Mouse (Mus musculus): Measurements from ENCODE around the gene AL732309.1. TPM values are rescaled to one million over a fixed set of nuclear protein-coding genes. Genes with fewer than 3 reads are reported as not detected.

The AL732309.1 gene
- polyA plus RNA-seq, 1 experiment, result 12.5 TPM

DNA sequence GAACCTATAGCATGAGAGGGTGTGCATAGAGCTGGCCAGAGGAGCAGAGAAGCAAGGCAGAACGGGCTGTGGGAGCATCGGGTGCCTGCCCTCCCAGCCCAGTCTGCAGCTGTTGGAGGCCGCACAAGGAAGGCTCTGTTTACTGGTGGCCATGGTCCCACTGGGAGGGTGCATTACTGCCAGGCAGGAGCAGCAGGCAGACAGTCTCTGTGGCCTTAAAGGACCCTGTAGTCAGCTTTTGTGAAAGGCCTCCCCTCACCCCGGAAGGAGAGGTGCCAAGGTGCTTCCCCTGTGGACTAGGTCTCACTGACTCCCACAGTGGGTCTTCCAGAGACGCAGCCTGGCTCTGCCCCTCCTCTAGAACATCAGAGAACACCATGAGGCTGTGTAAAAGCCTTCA lies 19.8 kb downstream of the AL732309.1 start:
- TF ChIP-seq POLR2A (IDR thresholded peaks at IDR 0.05; ENCODE audit: borderline replicate concordance, insufficient read depth, low read length), result no peak
- no peak for TF ChIP-seq CTCF (IDR thresholded peaks at IDR 0.05; ENCODE audit: borderline replicate concordance, insufficient read depth, low read depth, low read length)
- Histone ChIP-seq H3K4me1 (ENCODE audit: control insufficient read depth, insufficient read depth, low read length) (peaks cover 4% of the 10 kb centered on the region; the same call in 1 of the 2 replicates), H3K4me3 (replicated peaks; ENCODE audit: insufficient read depth, low read depth, low read length) (no peak overlapping the region), H3K27ac (ENCODE audit: insufficient read depth, low read length) (0 out of 2 replicates have a peak overlapping the region, but pooled peaks have one; percentile 43), H3K27me3 (ENCODE audit: control insufficient read depth, insufficient read depth, low read length) (no peaks in the 10 kb centered on the region)
- DNase-seq, result peak; percentile 42 to 58
- 31% methylated on average over 5 of the region's 5 CpGs for WGBS

DNA sequence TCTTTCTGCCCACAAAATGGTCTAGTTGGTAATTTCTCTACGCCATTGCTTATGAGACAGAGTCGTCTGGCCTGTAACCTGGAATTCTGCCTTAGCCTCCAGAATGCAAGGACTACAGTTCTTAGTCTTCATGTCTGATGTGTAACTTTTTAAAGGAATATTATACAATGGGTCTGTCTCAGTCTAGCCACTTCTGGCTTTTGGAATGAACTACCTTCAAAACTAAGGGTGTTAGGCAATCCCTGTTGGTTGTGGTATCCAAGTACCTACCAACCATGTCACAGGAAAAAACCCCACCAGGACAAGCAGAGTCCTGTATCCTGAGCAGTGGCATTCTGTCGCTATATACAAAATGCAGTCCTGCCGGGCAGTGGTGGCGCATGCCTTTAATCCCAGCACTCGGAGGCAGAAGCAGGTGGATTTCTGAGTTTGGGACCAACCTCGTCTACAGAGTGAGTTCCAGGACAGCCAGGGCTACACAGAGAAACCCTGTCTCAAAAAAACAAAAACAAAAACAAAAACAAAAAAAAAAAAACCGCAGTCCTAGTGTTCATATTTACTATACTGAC lies 20.8 kb downstream of the AL732309.1 start:
- TF ChIP-seq CTCF (IDR thresholded peaks at IDR 0.05; ENCODE audit: borderline replicate concordance, insufficient read depth, low read depth, low read length), result no peak
- TF ChIP-seq POLR2A (IDR thresholded peaks at IDR 0.05; ENCODE audit: borderline replicate concordance, insufficient read depth, low read length), result no peak
- DNase-seq, result no peak
- WGBS, result 54% methylated on average over 8 of the region's 8 CpGs
- Histone ChIP-seq H3K27me3 (ENCODE audit: control insufficient read depth, insufficient read depth, low read length) (no peaks in the 10 kb centered on the region), H3K4me3 (replicated peaks; ENCODE audit: insufficient read depth, low read depth, low read length) (no peak overlapping the region), H3K27ac (ENCODE audit: insufficient read depth, low read length) (peak overlapping the region; percentile 78; the same call in 1 of the 2 replicates), H3K4me1 (ENCODE audit: control insufficient read depth, insufficient read depth, low read length) (peaks cover 4% of the 10 kb centered on the region; the same call in 1 of the 2 replicates)

DNA sequence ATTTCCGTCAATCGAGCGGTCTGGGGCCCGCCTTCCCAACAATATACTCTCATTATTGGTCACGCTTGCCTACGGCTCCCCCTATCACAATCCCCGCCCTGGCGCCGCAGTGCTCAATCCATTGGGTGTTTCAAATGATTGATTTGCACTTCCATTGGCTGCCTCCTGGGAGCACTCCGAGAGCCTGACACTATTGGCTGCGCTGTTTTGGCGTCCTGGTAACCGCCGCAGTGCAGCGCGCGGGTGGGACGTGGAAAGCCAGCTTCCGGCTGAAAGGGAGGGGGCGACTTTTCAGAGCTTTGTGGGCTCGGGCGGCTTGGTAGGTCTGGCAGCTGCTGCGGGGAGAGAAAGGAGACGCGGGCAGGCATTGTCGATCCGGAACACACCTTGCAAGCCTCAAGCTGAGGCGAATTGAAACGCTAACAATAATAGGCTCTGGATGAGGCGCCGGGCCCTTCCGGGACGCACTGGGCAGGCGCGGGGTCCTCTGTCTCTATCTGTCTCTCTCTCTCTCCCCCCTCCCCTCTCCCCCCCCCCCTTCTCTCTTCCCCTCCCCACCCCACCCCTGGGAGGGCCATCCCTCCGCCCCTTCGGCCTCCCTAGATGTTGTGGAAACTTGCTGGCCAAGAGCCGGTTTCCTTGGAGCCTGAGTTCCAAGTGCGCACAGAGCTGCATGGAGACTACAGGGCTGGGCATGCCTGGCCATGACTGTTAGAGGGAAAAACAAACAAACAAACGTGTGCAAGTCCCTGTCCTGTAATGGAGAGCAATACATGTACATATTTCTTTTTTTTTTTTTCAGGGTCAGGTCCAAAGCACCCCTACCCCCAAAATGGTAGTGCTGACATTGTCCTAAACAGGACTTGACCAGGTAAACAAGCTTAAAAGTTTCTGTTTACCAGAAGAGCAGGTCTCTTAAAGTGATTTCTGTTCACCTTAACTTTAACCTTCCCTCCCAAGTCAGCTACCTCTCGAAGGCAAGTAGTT lies 21.6 kb downstream of the AL732309.1 start:
- Histone ChIP-seq H3K4me3 (replicated peaks; ENCODE audit: insufficient read depth, low read depth, low read length) (peak overlapping the region; percentile 84), H3K27me3 (ENCODE audit: control insufficient read depth, insufficient read depth, low read length) (no peaks in the 10 kb centered on the region), H3K27ac (ENCODE audit: insufficient read depth, low read length) (peak overlapping the region; percentile 91), H3K4me1 (ENCODE audit: control insufficient read depth, insufficient read depth, low read length) (peaks cover 4% of the 10 kb centered on the region; the same call in 1 of the 2 replicates)
- DNase-seq, result peak; percentile 98 to 100
- 2% methylated on average over 41 of the region's 41 CpGs for WGBS
- TF ChIP-seq CTCF (IDR thresholded peaks at IDR 0.05; ENCODE audit: borderline replicate concordance, insufficient read depth, low read depth, low read length), result no peak
- peak; percentile 60; the same call in 1 of the 2 replicates for TF ChIP-seq POLR2A (IDR thresholded peaks at IDR 0.05; ENCODE audit: borderline replicate concordance, insufficient read depth, low read length)

DNA sequence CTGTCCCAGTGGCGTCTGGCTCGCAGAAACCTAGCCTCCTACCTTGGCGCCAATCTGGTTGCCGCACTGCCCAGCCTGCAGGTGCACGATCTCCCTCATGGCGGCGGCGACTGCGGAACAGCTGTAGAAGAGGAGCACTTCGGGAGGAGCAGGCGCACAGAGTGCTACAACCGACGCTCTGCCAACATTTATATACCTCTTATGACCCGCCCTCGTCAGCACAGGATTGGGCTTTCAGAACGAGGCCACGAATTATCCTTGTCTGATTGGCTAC lies 22.2 kb downstream of the AL732309.1 start, which contains the start of gene Tubb4b:
Tubb4b (minus strand) TSS at position 211 of the 274 bp plus-strand sequence.
- no peaks in the 10 kb centered on the region for H3K27me3 ChIP-seq (ENCODE audit: control insufficient read depth, insufficient read depth, low read length)
- H3K4me3 ChIP-seq (replicated peaks; ENCODE audit: insufficient read depth, low read depth, low read length), result peak within 1 kb of the TSS; percentile 84
- no peak for DNase-seq
- peak; percentile 99 for TF ChIP-seq POLR2A (IDR thresholded peaks at IDR 0.05; ENCODE audit: borderline replicate concordance, insufficient read depth, low read length)
- peak; percentile 17; the same call in 1 of the 2 replicates for TF ChIP-seq CTCF (IDR thresholded peaks at IDR 0.05; ENCODE audit: borderline replicate concordance, insufficient read depth, low read depth, low read length)
- H3K4me1 ChIP-seq (ENCODE audit: control insufficient read depth, insufficient read depth, low read length), result peaks cover 4% of the 10 kb centered on the region; the same call in 1 of the 2 replicates
- peak within 1 kb of the TSS; percentile 91 for H3K27ac ChIP-seq (ENCODE audit: insufficient read depth, low read length)
- WGBS, result under 1% methylated on average over 17 of the region's 17 CpGs

DNA sequence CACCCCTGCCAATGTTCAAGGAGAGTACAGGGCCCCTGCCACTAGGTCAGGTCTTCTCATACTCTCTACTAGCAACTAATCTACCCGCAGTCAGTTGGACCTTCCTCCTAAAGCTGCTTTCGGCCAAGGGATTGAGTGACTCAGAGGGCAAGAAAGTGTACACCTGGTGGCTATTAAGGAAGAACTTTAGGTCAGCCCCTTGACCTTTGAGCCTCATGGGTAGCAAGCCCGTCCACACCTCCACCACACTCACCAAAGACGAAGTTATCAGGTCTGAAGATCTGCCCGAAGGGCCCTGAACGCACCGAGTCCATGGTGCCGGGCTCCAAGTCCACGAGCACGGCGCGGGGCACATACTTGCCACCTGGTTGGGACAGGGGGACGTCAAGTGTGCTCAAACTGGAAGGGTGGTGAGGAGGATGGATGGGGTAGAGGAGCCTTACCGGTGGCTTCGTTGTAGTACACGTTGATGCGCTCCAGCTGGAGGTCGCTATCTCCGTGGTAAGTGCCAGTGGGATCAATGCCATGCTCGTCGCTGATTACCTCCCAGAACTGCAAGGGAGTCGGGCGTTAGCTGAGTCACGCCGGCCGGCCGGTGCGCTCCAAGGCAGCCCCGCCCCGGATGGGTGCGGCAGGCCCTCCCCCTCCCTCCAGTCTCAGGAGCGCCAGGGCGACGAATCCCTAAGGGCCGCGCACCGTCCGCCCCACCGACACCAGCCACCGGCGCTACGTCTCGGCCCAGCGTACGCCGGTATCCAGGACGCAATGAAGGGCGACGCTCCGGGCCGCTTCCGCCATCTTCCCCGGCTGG lies 22.8 kb downstream of the AL732309.1 start:
- H3K4me3 ChIP-seq (replicated peaks; ENCODE audit: insufficient read depth, low read depth, low read length), result peak overlapping the region; percentile 60
- H3K27me3 ChIP-seq (ENCODE audit: control insufficient read depth, insufficient read depth, low read length), result no peaks in the 10 kb centered on the region
- H3K27ac ChIP-seq (ENCODE audit: insufficient read depth, low read length), result peak overlapping the region; percentile 57
- 2% methylated on average over 53 of the region's 53 CpGs for WGBS
- peaks cover 2% of the 10 kb centered on the region; the same call in 1 of the 2 replicates for H3K4me1 ChIP-seq (ENCODE audit: control insufficient read depth, insufficient read depth, low read length)
- DNase-seq, result peak in 1 of 2 experiments; percentile 82
- TF ChIP-seq CTCF (IDR thresholded peaks at IDR 0.05; ENCODE audit: borderline replicate concordance, insufficient read depth, low read depth, low read length), result no peak
- no peak for TF ChIP-seq POLR2A (IDR thresholded peaks at IDR 0.05; ENCODE audit: borderline replicate concordance, insufficient read depth, low read length)

DNA sequence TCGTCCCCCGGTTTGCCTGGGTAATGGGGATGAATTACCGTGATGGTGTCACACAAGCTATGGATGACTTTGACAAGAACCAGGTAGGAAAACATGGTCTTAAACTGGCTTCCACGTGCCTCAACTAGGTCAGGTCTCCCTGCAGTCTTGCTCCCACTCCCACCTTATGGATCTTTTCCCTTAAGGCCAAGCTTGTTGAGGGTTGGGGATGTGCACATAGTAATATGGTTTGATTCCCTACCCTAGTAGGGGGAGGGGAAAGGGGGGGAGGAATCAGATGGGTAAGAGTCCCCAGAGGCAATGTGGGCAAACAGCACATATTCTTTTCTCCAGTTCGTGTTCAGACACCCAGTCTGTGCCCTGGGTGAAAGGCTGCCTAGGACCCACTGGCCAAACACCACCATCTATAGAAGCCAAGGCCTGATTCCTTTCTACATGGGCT lies 25.3 kb downstream of the AL732309.1 start:
- no peaks in the 10 kb centered on the region for H3K4me1 ChIP-seq (ENCODE audit: control insufficient read depth, insufficient read depth, low read length)

DNA sequence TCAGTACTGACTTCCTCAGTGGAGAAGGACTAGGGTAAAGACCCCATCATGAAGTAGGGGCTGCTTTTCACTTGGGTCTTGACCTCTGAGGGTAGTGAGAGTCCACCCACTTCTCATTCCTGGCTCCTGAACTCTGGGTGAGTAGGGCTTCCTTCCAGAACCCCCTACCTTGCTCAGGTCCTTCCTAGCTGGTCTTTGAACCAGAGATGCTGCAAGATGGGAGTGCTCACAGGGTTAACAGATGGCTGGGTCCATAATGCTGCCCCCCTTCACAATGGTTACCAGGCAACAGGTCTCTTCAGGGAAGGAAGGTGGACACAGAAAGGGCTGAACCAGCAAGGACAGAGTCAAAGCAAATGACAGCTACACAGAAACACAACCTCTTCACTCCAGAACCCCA lies 28.2 kb downstream of the AL732309.1 start, which contains the start of gene Fam166a:
Fam166a (plus strand) TSS at position 301 of the 400 bp plus-strand sequence.
- TF ChIP-seq POLR2A (IDR thresholded peaks at IDR 0.05; ENCODE audit: borderline replicate concordance, insufficient read depth, low read length) (no peak), CTCF (IDR thresholded peaks at IDR 0.05; ENCODE audit: borderline replicate concordance, insufficient read depth, low read depth, low read length) (no peak)
- Histone ChIP-seq H3K4me3 (replicated peaks; ENCODE audit: insufficient read depth, low read depth, low read length) (no peak within 1 kb of the TSS), H3K27me3 (ENCODE audit: control insufficient read depth, insufficient read depth, low read length) (no peaks in the 10 kb centered on the region), H3K27ac (ENCODE audit: insufficient read depth, low read length) (no peak within 1 kb of the TSS), H3K4me1 (ENCODE audit: control insufficient read depth, insufficient read depth, low read length) (no peaks in the 10 kb centered on the region)
- no peak for DNase-seq

More for the DNA sequence above, 25.3 kb downstream of the AL732309.1 start:
- WGBS, result 67% methylated on average over 5 of the region's 5 CpGs
- H3K27ac ChIP-seq (ENCODE audit: insufficient read depth, low read length), result no peak overlapping the region
- no peaks in the 10 kb centered on the region for H3K27me3 ChIP-seq (ENCODE audit: control insufficient read depth, insufficient read depth, low read length)
- no peak overlapping the region for H3K4me3 ChIP-seq (replicated peaks; ENCODE audit: insufficient read depth, low read depth, low read length)
- DNase-seq, result no peak
- no peak for TF ChIP-seq POLR2A (IDR thresholded peaks at IDR 0.05; ENCODE audit: borderline replicate concordance, insufficient read depth, low read length)
- no peak for TF ChIP-seq CTCF (IDR thresholded peaks at IDR 0.05; ENCODE audit: borderline replicate concordance, insufficient read depth, low read depth, low read length)

All from cerebellum, adult 2 months (tissue).